Comparison of ENCODE assay signal across 12 mouse cellular contexts in genomic region chrX:85481326-85481725, GRCm38 (mm10).
A peak's percentile ranks its signal among the peaks of the same experiment; 100 is the strongest.
DNase-seq lines count a peak whose midpoint lies in the region; ATAC-seq lines count a peak whose summit lies in the region.
"Had no signal": no experiment of that assay in that cellular context is flagged by ENCODE, and none has a peak within 500 bp of the region (broad histone marks: within the 10 kb centered on the region; RNA-seq: fewer than 3 reads in every experiment).

No protein-coding gene starts in this region.

- no peaks in the 10 kb centered on the region for H3K9me3 ChIP-seq in embryonic facial prominence, embryonic 11.5 days (replicated peaks; ENCODE audit: control insufficient read depth, low read length)
- no peaks in the 10 kb centered on the region for H3K9me3 ChIP-seq in embryonic facial prominence, embryonic 10.5 days
- H3K9me3 ChIP-seq: embryonic facial prominence, embryonic 12.5 days had no signal

- 52% methylated on average over 5 of the region's 5 CpGs for WGBS in embryonic facial prominence, embryonic 11.5 days
- WGBS in embryonic facial prominence, embryonic 10.5 days, result 58% methylated on average over 5 of the region's 5 CpGs

- intact Hi-C loops in left cerebral cortex, postnatal 14 days (cut with DNase I), result no loop called here

- H3K27me3 ChIP-seq in embryonic facial prominence, embryonic 11.5 days (ENCODE audit: control insufficient read depth, insufficient read depth, low read length), result no peaks in the 10 kb centered on the region
- H3K27me3 ChIP-seq in embryonic facial prominence, embryonic 10.5 days (replicated peaks; ENCODE audit: low read depth, poor library complexity, severe bottlenecking), result no peaks in the 10 kb centered on the region
- H3K27me3 ChIP-seq: embryonic facial prominence, embryonic 12.5 days had no signal

- ATAC-seq in embryonic facial prominence, embryonic 11.5 days (replicated peaks; ENCODE audit: insufficient number of reproducible peaks, low FRiP score, low TSS enrichment, low read depth), result no peak

- no peak overlapping the region for H3K9ac ChIP-seq in embryonic facial prominence, embryonic 11.5 days (replicated peaks; ENCODE audit: low read length)
- H3K9ac ChIP-seq: embryonic facial prominence, embryonic 12.5 days had no signal

- H3K4me1 ChIP-seq in embryonic facial prominence, embryonic 11.5 days (ENCODE audit: control insufficient read depth, insufficient read depth, low read length), result no peaks in the 10 kb centered on the region
- H3K4me1 ChIP-seq in embryonic facial prominence, embryonic 10.5 days, result no peaks in the 10 kb centered on the region
- H3K4me1 ChIP-seq: embryonic facial prominence, embryonic 12.5 days had no signal

- peak; percentile 24 for DNase-seq in embryonic facial prominence, embryonic 11.5 days (ENCODE audit: low spot score)
- DNase-seq in embryonic facial prominence, embryonic 10.5 days (ENCODE audit: low spot score), result no peak
- peak; percentile 2 to 12 for DNase-seq in left cerebral cortex, postnatal 14 days (ENCODE audit: low spot score in 2 of 2)
- DNase-seq in left cerebral cortex, adult 11 months (ENCODE audit: low spot score), result no peak
- peak; percentile 37 for DNase-seq in NIH3T3 (ENCODE audit: low read depth)
- peak; percentile 8 for DNase-seq in hindlimb bud, embryonic 11.5 days (ENCODE audit: extremely low spot score, low read depth, low spot score)
- no peak for DNase-seq in frontal cortex, postnatal 36 days (ENCODE audit: low spot score in 2 of 2)
- DNase-seq in T-cell, adult 2 months (ENCODE audit: low spot score), result no peak
- DNase-seq: adrenal gland, adult 8-10 months; gastrocnemius, postnatal 36 days; lung, postnatal 36 days had no signal

- no peak overlapping the region for H3K4me3 ChIP-seq in embryonic facial prominence, embryonic 11.5 days (ENCODE audit: low read depth, low read length)
- H3K4me3 ChIP-seq in embryonic facial prominence, embryonic 10.5 days, result no peak overlapping the region
- H3K4me3 ChIP-seq: embryonic facial prominence, embryonic 12.5 days had no signal

- H3K4me2 ChIP-seq in embryonic facial prominence, embryonic 11.5 days (ENCODE audit: low read depth, low read length), result no peak overlapping the region
- H3K4me2 ChIP-seq: embryonic facial prominence, embryonic 12.5 days had no signal

- H3K36me3 ChIP-seq in embryonic facial prominence, embryonic 11.5 days (replicated peaks; ENCODE audit: control insufficient read depth, insufficient read depth, low read depth, low read length), result no peaks in the 10 kb centered on the region
- H3K36me3 ChIP-seq in embryonic facial prominence, embryonic 10.5 days (replicated peaks), result no peaks in the 10 kb centered on the region
- H3K36me3 ChIP-seq: embryonic facial prominence, embryonic 12.5 days had no signal

- H3K27ac ChIP-seq in embryonic facial prominence, embryonic 11.5 days (replicated peaks; ENCODE audit: low read depth, low read length), result no peak overlapping the region
- H3K27ac ChIP-seq in embryonic facial prominence, embryonic 10.5 days (replicated peaks), result no peak overlapping the region
- H3K27ac ChIP-seq: embryonic facial prominence, embryonic 12.5 days had no signal

Comparison
In these comparisons a context has a peak if more than half of its experiments do, and no peak if none do; other contexts are left out.
1. DNase-seq: peak in embryonic facial prominence, embryonic 11.5 days (single experiment), left cerebral cortex, postnatal 14 days (2 of 2), NIH3T3 (single experiment) and hindlimb bud, embryonic 11.5 days (single experiment); none in embryonic facial prominence, embryonic 10.5 days (single experiment), left cerebral cortex, adult 11 months (single experiment), frontal cortex, postnatal 36 days (0 of 2) and T-cell, adult 2 months (single experiment).